Mouse (Mus musculus) right cerebral cortex, postnatal 14 days (tissue): Measurements from ENCODE around the gene Rbfox2.
"Not testable (repeated sequence)": the region's sequence is repeated elsewhere in the genome, so short reads cannot be mapped to it uniquely, and the experiment has no call there.

ENCODE experiments used
- DNase-seq: peaks from one replicate; pipeline ENCODE4 v3.0.0; 2022

Rbfox2 gene

DNA sequence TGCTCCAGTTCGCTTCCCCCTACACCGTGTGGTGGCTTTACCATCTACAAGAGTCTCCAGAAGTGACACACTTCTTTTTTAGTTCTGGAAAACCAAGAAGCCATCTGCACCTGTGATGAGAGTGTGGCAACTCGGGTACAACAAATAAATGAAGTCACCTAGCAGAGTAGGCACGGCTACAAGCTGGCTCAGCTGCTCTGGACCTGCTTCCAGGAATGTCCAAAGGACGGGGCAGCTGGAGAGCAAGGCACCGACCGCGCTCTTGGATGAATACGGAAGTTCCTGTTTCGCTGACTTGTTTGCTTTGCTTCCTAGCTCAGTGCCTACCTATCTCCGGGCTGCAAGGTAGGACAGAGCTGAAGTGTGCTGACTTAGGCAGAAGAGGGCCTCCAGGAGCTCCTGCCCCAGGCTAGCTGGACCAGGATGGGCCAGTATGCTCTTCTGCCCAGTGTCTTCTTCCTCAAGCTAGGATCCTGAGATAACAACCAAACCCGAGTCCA is 22.9 kb upstream of the Rbfox2 start:
- no peak for DNase-seq

DNA sequence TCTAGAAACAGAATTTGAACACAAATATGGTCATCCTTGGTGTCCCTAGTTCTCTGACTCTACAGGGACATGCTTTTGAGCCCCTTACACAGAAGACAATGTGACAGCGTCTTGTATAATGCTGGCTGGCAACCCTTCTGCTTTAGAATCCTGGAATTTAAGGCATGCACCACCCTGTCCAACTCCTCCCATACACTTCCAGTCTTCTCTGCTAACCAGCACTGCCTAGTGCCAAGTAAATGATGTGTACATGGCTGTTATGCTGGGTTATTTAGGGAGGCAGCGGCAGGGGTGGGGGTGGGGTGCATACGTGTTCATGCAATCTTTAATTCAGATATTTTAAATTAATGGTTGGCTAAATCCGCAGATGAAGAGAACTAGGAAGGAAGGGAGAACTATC is 19.6 kb upstream of the Rbfox2 start:
- DNase-seq = no peak

DNA sequence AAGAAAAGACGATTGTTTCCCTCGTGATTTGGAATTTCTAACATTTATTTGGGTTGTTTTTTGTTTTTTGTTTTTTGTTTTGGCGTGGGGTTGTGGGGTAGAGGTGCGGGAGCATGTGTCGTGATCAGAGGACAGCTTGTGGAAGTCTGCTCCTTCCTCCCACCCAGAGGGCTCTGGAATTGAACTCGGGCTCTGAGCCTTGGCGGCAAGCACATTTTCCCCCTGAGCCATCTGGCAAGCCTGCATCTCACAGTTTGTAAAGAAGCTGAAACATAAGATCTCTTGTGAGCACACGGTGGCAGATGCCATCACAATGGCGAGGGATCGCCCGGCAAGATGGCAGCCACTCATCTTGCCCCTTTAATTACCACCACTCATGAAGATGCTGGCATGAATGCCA is 17.6 kb upstream of the Rbfox2 start:
- no peak for DNase-seq

DNA sequence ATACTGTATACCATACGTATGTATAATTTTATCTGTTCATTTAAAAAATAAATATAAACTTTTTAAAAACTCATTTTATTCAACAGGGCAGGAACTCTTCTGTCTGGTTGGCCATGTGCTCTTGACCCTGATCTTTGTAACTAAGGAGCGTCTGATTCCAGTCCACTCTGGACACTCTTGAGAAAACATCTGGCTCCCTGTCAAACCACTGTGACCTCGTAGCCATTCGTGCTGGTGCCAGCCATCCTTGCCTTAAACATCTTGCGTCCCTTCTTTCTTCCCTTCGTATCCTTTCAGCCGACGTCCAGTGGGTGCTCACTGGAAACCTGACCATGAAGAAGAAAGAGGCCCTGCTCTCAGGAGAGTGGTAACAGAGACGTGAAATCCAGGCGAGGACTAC is 16.4 kb upstream of the Rbfox2 start:
- no peak for DNase-seq

DNA sequence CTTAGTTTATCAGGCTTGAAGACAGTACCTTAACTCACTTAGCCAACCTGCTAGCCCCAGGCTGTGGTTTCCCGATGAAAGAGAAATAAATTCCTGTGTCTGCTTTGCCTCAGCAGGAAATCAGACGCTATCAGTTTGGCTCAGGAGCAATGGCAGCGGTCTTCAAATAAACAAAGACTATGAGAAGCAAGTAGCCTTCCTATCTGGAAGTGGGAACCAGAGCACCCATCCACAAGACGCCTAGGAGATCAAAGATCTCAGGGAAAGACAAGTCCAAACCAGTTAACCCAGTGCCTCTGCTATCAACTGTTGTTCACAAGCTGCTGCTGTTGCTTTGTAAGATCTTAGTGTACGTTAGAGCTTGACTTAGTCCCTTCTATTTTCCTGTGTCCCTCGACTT is 6.9 kb upstream of the Rbfox2 start:
- DNase-seq = no peak

DNA sequence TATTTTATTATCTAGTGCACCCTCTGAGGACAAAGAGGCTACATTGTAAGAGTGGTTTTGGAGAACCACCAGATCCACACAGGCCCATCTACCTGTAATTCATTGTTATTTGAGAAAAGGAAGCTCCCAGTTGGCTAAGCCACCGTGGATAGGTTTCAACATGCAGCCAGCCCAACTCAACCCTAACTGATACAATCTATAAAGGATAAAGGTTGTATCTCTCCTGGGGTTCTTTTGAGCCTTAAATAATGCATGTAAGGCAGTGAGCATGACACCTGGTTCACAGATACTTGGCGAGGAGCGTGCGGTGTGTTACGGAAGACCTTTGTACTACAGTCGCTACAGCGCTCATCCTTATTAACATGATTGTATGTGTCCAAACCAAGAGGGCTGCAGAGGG is 6.0 kb upstream of the Rbfox2 start:
- no peak for DNase-seq

DNA sequence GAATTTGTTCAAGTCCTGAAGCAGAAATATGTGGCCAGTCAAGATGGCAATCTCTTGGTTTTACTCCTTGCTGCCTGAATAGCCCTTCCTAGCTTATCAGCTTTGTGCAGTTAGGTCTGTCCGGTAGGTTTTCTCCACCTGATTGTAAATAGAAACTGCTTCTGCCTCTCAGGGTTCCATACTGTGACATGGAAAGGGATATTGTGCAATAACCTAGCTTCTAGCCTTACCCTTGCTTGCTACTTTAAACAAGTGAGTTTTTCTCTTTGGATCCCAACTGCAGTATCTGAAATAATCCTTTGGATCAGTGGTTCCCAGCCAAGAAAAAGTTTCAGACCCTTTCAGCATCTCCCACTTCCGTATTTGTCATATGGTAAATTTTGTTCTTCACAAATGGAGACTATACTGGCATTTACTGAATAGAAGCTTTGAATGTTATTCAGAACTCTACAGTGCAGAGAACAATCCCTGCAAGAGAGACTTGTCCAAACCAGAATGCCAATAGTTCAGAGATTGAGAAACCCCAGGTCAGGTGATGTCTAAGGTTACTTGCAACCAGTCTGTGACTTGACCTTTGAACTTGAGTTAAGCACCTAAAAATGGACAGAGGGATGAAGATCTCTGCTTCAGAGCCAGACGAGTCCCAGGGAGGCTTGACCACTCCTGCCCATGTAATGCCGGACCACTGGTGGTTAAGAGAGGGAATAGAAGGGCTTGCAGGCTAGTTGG is 1.1 kb upstream of the Rbfox2 start:
- DNase-seq = no peak

DNA sequence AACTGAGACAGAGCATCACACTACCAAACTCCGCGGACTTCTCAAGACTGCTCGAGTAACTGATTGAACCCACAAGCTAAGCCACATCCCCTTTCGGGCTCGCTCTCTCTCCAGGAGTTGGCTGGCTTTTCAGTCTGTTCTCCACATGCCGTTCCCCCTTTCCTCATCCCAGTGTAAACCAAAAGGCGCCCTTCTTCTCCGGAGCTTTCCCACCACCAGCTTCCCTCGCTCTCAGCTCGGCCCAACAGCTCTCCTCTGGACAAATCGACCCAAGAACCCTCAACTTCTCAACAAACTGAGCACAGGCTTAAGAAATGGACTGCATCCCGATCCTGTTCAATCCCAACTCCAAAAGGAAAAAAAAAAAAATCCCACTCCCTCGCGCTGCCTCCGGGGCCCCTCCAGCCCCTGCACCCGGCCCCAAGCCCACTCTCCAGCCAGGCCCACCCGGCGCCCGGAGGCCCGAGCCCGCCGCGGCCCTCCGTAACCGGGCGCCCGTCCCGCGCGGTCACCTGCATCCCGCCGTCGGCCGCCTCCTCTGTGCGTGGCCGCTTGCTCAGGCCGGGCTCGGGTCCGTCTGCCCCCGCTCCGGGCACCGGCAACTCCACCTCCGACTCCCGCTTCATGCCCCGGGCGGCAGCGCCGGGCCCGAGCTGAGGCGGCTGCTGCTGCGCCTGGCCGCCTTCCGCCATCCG is 805 bp downstream of the Rbfox2 start:
- DNase-seq = no peak

DNA sequence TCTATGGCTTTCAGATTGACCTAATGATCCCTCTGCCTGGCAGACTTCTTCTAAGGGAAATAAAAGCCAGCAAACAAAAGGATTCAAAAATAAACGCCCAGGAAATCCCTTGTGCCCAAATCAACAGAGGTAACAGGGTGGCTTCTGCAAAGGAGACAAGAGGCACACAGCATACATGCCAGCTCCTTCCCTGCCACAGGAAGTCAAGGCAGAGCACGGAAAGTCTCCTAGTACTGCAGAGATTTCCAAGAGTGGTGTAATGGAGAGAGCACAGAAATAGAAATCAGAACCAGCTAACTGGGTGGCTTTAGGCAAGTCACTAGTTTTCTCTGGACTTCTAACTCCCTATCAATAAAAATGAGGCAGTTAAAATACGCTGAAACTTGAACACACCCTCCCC is 1.8 kb downstream of the Rbfox2 start:
- DNase-seq = no peak

DNA sequence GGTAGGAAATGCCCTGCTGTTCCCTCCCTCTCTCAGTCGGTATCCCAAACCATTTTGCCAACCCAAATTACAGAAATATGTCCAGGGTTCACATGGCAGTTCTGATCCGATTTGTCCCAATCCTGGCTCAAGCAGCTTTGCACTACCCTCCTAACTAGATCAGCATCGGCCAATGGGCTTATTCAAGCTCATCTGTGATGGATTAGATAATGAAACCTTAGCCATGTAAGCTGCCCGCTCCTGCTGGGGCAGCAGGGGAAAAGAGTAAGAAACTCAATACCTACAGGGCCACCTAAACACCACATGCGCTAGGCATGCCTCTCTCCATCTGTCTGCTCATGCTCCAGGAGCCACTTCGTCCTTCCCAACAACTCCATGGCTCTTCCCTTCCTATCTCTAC is 5.7 kb downstream of the Rbfox2 start:
- DNase-seq = no peak

DNA sequence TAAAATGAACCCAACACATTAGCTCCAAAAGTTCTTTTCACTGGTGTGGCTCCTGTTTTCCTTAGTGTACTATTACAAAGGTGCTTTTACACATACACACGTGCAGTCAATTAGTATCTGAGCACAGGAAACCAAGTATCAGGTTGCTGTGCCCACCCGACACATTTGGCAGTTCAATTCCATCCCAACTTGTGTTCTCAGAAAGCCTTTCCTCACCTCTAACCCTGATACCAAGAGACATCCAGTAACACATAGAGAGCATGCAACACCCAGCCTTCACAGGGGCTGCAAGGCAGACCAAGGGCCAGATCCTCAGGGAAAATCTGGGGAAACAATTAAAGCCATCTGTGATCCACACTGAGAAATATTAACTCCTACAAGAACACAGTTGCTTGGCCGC is 8.2 kb downstream of the Rbfox2 start:
- no peak for DNase-seq

DNA sequence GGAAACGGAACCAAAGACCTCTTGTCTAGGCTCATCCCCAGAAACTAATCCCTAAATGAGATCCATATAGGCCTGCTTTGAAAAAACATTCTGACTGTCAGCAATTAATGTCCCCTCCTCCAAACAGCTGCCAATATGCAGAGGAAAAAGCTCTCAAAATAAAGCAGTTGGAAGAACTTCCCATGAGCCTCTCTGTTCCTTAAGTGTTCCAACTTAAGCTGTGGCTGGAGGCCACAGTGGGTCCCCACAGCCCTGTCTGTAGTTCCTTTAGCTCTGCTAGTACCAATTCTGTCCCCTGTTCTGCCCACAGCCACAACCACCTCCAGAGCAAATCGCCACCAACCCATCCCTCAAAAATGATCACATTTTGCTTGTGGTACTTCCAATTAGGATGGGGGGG is 10.2 kb downstream of the Rbfox2 start:
- no peak for DNase-seq

DNA sequence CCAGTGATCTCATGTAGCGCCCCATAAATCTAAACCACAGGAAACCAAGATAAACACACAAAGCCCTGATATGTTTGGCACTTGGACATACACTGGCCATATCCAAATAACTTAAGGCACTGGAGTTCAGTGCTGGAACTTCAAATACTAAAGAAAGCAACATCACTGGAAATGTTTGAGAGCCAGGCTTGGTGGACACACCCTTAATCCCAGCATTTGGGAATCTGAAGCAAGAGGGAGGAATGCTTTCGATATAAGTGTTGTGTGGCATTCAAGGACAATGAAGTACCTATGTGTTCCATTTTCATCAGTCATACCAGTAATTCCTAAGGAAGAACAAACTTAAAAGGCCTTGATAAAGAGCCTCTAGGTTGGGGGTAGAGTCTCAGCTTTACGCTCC is 13.3 kb downstream of the Rbfox2 start:
- DNase-seq = no peak

DNA sequence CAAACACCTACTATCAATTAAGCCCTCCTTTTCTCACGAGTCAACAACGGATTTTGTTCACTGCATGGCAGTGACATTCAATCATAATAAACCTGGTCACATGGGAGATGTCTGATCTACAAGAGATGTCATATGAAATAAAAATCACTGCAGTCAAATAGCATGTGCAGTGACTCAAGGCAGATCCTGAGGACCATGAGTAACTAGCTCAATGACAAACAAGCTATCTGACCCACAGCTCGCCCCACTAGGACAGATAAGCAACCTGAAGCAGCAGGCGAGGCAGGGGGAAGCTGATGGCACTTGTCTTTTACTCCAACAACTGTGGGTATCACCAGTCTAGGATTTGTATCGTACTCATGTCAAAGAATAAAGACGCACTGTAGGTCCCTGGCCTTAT is 14.4 kb downstream of the Rbfox2 start:
- DNase-seq = no peak

DNA sequence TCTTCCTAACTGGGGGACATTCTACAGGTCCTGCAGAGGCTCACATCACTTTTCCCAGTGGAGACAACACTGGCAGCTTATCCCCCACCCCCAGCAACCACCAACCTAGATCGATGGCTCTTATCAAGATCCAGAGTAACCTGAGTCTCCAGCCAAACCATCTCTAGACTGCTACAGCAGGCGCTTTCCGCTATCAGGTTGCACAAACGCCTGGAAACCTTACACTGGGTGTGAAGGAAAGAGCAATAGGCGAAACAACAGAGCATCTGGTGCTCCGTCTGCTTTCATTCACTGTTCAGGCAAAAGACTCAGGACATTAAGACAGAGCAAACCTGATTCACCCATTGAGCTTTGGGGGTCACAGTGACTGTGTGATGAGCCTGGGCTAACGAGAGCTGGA is 15.3 kb downstream of the Rbfox2 start:
- DNase-seq = no peak

DNA sequence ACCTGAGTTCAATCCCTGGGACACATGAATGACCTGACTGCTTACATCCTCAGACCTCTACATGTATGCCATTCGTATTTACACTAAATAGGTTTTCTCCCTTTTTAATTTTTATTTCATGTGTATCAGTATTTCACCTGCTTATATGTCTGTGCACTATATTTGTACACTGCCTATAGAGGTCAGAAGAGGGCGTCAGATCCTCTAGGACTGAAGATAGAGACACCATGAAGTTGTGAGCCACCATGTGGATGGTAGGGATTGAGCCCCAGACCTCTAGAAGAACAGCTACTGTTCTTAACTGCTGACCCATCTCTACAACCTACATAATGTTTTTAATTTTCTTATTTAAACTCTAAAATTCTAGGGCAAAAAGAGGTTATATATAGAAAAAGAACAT is 16.5 kb downstream of the Rbfox2 start:
- no peak for DNase-seq

DNA sequence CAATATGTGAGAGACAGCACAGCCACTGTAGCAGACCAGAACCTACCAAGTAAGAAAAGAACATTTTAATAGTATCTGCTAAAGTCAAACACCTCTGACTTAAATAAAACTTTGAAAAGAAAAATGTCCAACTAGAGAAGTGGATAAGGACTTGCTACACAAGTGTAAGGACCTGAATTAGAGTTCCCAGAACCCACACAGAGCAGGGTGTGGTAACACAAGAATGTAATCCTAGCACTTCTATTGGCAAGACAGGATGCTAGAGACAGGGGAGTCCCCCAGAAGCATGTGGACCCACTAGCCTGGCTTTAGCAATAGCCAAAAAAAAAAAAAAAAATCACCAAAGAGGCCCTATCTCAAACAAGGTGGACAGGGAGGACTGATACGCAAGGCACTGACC is 26.7 kb downstream of the Rbfox2 start:
- DNase-seq = no peak

DNA sequence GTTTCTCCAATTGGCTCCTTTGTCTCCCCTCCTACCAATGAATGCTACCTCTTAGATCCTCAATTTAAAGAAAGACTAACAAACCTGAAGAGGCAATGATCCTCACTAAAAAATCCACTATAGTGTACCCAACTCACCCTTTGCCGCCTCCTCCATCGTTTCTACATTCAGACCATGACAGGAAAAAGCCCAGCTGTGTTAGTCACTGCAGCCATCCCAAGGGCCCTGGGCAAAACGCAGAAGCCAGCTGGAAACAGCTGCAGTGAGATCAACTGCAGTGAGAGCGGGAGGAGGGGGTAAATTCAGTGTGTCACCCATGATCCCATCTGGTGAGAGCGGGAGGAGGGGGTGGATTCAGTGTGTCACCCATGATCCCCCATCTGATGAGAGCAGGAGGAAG is 28.0 kb downstream of the Rbfox2 start:
- DNase-seq = no peak

DNA sequence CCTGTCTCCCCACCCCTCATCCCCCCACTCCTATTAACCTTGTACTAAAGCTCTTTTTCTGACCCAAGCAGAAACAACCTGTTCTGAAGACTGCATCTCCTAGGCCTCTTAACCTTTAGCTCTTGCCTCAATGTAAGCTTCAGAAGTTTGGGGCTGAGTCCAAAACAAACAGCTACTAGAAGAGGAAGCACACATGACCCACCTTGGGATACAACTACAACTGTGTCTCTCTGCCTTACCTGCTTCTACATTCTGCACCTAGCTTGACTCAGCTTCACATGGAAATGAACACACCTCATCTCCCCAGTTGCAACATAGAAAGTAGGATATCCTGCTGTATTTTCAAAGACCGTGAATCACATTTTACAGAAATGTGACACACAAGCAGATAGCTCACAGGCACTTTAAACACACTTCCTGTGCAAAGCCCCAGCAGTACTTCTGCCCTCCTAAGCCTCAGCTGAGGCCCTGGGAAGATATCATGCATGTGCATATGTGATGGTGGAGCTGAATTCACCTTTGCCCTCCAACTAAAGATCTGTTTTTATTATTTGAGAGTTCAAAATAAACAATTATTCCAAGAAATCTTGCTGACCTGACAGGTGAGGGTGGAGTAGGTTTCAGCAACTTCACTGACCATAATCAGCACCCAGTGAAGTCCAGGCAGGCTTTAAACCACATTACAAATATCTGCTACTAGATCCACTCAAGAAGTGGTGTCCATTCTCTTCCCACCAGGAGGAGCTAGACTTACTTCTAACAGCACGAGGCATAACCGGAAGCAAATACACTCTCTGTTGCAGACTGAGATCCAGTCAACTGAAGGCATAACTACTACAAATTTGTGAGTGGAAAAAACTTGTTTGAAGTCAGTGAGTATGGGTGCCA is 29.7 kb downstream of the Rbfox2 start:
- DNase-seq = no peak

DNA sequence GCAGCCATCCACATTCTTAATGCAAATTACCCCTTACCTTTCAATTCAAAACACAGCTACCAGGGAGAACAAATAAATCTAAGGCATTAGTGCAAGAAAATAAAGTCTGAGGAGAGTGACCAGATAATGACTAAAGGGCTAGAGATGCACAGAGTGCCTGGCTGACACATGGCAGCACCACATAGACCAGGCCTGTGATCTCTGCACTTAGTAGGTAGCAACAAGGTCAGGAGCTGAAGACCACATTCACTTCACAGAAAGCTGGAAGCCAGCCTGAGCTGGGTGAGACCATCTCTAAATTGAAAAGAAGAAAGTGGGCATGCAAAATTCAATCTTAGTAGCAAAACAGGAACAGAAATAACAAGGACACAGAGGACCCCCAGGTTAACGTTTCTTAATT is 30.5 kb downstream of the Rbfox2 start:
- no peak for DNase-seq

DNA sequence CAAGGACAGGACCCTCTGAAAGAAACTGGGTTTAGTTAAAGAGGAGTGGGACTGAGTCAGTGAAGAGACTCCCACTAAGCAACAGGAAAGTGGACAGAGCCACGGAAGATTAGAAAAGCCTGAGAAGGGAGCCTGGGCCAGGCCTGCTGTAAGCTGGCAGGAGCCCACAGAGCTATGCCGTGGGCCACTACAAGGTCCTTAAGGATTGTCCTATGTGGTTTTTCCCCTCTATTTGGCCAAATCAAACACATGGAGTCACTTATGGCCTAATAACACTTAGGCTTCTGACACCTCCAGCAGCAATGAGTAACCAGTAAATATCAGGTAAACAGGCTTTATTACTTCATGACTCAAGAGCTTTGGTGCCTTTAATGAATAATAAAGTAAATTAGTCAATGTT is 31.2 kb downstream of the Rbfox2 start:
- DNase-seq = no peak

DNA sequence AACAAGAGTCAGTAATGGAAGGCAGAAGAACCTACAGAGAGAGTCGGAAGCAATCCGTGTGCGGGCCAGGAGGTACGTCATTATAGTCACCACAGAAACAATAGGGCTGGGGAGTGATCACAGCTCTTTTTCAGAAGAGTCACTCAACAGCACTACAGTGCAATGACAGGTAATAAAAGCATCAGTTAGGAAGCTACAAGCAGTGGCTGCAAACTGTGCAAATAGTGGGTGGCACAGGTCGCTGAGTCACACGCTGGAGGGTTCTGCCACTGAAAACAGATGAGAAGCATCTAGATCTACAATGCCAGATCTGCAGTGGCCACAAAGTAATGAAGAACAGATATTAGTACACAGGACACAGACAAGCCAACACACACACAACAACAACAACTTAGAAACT is 32.9 kb downstream of the Rbfox2 start:
- no peak for DNase-seq

DNA sequence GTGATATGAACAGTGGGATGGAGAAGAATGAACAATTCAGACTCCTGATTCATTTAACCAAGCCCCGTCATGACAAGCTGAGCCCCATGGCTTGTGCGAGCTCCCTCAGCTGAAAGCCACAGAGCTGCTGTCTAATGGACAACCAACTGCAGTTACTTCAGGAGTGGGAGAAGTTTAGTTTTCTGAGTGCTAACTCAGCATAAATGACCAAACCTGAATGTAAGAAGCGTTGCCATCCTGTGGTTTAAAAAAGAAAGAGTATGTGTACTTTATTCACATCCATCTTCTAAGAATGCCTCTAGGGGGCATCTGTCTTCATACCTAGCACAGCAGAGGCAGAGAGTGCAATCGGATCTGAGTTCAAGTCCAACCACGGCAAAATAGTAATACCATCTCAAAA is 35.5 kb downstream of the Rbfox2 start:
- DNase-seq = no peak

DNA sequence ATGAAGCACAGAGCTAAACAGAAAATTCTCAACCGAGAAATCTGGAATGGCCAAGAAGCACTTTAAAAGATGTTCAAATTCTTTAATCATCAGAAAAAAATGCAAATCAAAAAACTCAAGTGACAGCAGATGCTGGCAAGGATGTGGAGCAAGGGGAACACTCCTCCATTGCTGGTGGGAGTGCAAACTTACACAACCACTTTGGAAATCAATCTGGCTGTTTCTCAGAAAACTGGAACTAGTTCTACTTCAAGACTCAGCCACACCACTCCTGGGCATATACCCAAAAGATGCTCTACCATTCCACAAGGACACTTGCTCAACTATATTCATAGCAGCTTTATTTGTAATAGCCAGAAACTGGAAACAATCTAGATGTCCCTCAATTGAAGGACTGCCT is 37.3 kb downstream of the Rbfox2 start:
- DNase-seq = not testable (repeated sequence)
